Mouse (Mus musculus) liver, embryonic 14.5 days (tissue): ENCODE results near the gene Wnk2.

Source experiments
- CTCF ChIP-seq: IDR thresholded peaks from 2 replicates; pipeline ENCODE4 v1.5.1; 2016; ENCODE audit warnings: antibody characterized with exemption, low read depth, control low read depth
- EP300 ChIP-seq: IDR thresholded peaks from 2 replicates; pipeline ENCODE4 v1.6.1; 2016; ENCODE audit warnings: antibody characterized with exemption, low read depth

GRCm38 (mm10) chr13:49154028-49154427, 6.2 kb upstream of the Wnk2 start:
- no peak for TF ChIP-seq CTCF
- no peak for TF ChIP-seq EP300
